Mouse (Mus musculus) spleen, postnatal 36 days (tissue): ENCODE measurements around the gene Capza3.

Source experiments
- DNase-seq, 2 experiments: peaks; one replicate each; pipeline ENCODE4 v3.0.0; 2022; ENCODE audit warnings: low spot score in 2 of 2, mixed read lengths in 1 of 2

Capza3 gene

GRCm38 (mm10) chr6:140040952-140041351 lies at the start of gene Capza3:
Gene Capza3, plus strand, starts transcription at chr6:140041252.
- DNase-seq = no peak

- no peak for DNase-seq
Observed at GRCm38 (mm10) chr6:140005181-140005580, 35.9 kb upstream of the Capza3 start.

GRCm38 (mm10) chr6:140024404-140024803 lies 16.6 kb upstream of the Capza3 start:
- no peak for DNase-seq

GRCm38 (mm10) chr6:140041357-140041756 lies 305 bp downstream of the Capza3 start, which contains the start of gene Plcz1:
Gene Plcz1, minus strand, starts transcription at chr6:140041457.
- no peak for DNase-seq

- no peak for DNase-seq
Observed at GRCm38 (mm10) chr6:140051476-140051875, 10.4 kb downstream of the Capza3 start.

GRCm38 (mm10) chr6:140054271-140054928 lies 13.3 kb downstream of the Capza3 start:
- DNase-seq = no peak

GRCm38 (mm10) chr6:140069177-140069576 lies 28.1 kb downstream of the Capza3 start:
- no peak for DNase-seq

- no peak for DNase-seq
Observed at GRCm38 (mm10) chr6:140080933-140081332, 39.9 kb downstream of the Capza3 start.

GRCm38 (mm10) chr6:140081739-140082138 lies 40.7 kb downstream of the Capza3 start:
- no peak for DNase-seq

- no peak for DNase-seq
Observed at GRCm38 (mm10) chr6:140089855-140090254, 48.8 kb downstream of the Capza3 start.
